24 mouse cellular contexts compared by ENCODE assay signal in genomic region chr7:58224727-58225126, GRCm38 (mm10).
"Had no signal": no experiment of that assay in that cellular context is flagged by ENCODE, and none has a peak within 500 bp of the region (broad histone marks: within the 10 kb centered on the region; RNA-seq: fewer than 3 reads in every experiment).

No protein-coding gene starts in this region.

- H3K36me3 ChIP-seq: heart, embryonic 13.5 days; heart, embryonic 15.5 days; hindbrain, embryonic 10.5 days; hindbrain, embryonic 12.5 days; intestine, embryonic 15.5 days; limb, embryonic 10.5 days; limb, embryonic 12.5 days; liver, embryonic 13.5 days had no signal

- H3K4me1 ChIP-seq: heart, embryonic 13.5 days; heart, embryonic 15.5 days; hindbrain, embryonic 10.5 days; hindbrain, embryonic 12.5 days; intestine, embryonic 15.5 days; limb, embryonic 10.5 days; limb, embryonic 12.5 days; liver, embryonic 13.5 days had no signal

- H3K4me3 ChIP-seq: gastrocnemius, adult 2 months; heart, adult 2 months; heart, embryonic 13.5 days; heart, embryonic 15.5 days; hindbrain, embryonic 10.5 days; hindbrain, embryonic 12.5 days; intestine, embryonic 15.5 days; layer of hippocampus, adult 2 months; left cerebral cortex, adult 2 months; limb, embryonic 10.5 days; limb, embryonic 12.5 days; liver, embryonic 13.5 days had no signal

- H3K27me3 ChIP-seq: heart, embryonic 13.5 days; heart, embryonic 15.5 days; hindbrain, embryonic 12.5 days; intestine, embryonic 15.5 days; limb, embryonic 12.5 days; liver, embryonic 13.5 days had no signal

- H3K27ac ChIP-seq: gastrocnemius, adult 2 months; heart, adult 2 months; heart, embryonic 13.5 days; heart, embryonic 15.5 days; hindbrain, embryonic 10.5 days; hindbrain, embryonic 12.5 days; hindbrain, embryonic 14.5 days; intestine, embryonic 15.5 days; layer of hippocampus, adult 2 months; left cerebral cortex, adult 2 months; limb, embryonic 10.5 days; limb, embryonic 12.5 days; liver, embryonic 13.5 days had no signal

- DNase-seq: gastrocnemius, adult 2 months; gastrocnemius, postnatal 14 days; gastrocnemius, postnatal 36 days; heart, adult 11 months; heart, adult 2 months; heart, postnatal 14 days; heart, postnatal 4 days; kidney, adult 18-20 months; kidney, adult 8-10 months; kidney, postnatal 10 days; kidney, postnatal 25 days; kidney, postnatal 4 days; liver; liver, embryonic 13.5 days had no signal

- H3K9ac ChIP-seq: heart, embryonic 13.5 days; heart, embryonic 15.5 days; hindbrain, embryonic 12.5 days; hindbrain, embryonic 14.5 days; intestine, embryonic 15.5 days; limb, embryonic 12.5 days; liver, embryonic 13.5 days had no signal

- H3K9me3 ChIP-seq: heart, embryonic 13.5 days; heart, embryonic 15.5 days; hindbrain, embryonic 10.5 days; hindbrain, embryonic 12.5 days; intestine, embryonic 15.5 days; limb, embryonic 10.5 days; limb, embryonic 12.5 days; liver, embryonic 13.5 days had no signal
